Mouse (Mus musculus) megakaryocyte-erythroid progenitor cell, adult 5-6 weeks (primary cell): ENCODE measurements around the gene Per1. TPM values are rescaled to one million over a fixed set of nuclear protein-coding genes. Genes with fewer than 3 reads are reported as not detected.

Source experiments
- ATAC-seq: replicated peaks from 2 replicates; pipeline ENCODE4 v1.8.0; 2016; ENCODE audit warnings: mild to moderate bottlenecking, inconsistent platforms; ENCODE audit not compliant: severe bottlenecking, poor library complexity, low FRiP score, low TSS enrichment
- total RNA-seq, 2 experiments: library from RNA; stranded (forward) in 1 of 2; stranded (reverse) in 1 of 2; fragments of 200-1000, 215-1000 nt in 1 of 2; fragments of >200 nt in 1 of 2; fragmentation: Nextera tagmentation in 1 of 2; gene quantifications; 2 replicates each; pipeline ENCODE4 v1.2.3; 2014 to 2017

The Per1 gene
- total RNA-seq (2014; fragmentation: Nextera tagmentation) (11.3 and 17.6 TPM in 2 replicates), total RNA-seq (2017) (4.7 and 12.5 TPM in 2 replicates)

- peak; percentile 68 for ATAC-seq
These were observed at the start of gene Per1 for GRCm38 (mm10) chr11:69094697-69095429. Per1 (plus strand) TSS chr11:69095217.

- peak; percentile 88 for ATAC-seq
These were observed 49.3 kb upstream of the Per1 start, which contains the start of gene Aurkb for GRCm38 (mm10) chr11:69045531-69046394. Aurkb (plus strand) TSS chr11:69045647.

GRCm38 (mm10) chr11:69046395-69046774 lies 48.6 kb upstream of the Per1 start:
- no peak for ATAC-seq

GRCm38 (mm10) chr11:69047592-69047991 lies 47.4 kb upstream of the Per1 start:
- ATAC-seq, result no peak

GRCm38 (mm10) chr11:69048151-69048550 lies 46.9 kb upstream of the Per1 start:
- ATAC-seq, result no peak

GRCm38 (mm10) chr11:69050748-69051147 lies 44.3 kb upstream of the Per1 start:
- no peak for ATAC-seq

- no peak for ATAC-seq
These were observed 43.2 kb upstream of the Per1 start for GRCm38 (mm10) chr11:69051771-69052170.

GRCm38 (mm10) chr11:69052824-69053421 lies 42.1 kb upstream of the Per1 start:
- no peak for ATAC-seq

- no peak for ATAC-seq
These were observed 41.2 kb upstream of the Per1 start for GRCm38 (mm10) chr11:69053848-69054247.

- no peak for ATAC-seq
These were observed 36.8 kb upstream of the Per1 start for GRCm38 (mm10) chr11:69058265-69058664.

- ATAC-seq, result no peak
These were observed 36.2 kb upstream of the Per1 start for GRCm38 (mm10) chr11:69058729-69059356.

- ATAC-seq, result peak; percentile 86
These were observed 35.6 kb upstream of the Per1 start, which contains the start of gene Borcs6 for GRCm38 (mm10) chr11:69059357-69059974. Borcs6 (plus strand) TSS chr11:69059717.

- no peak for ATAC-seq
These were observed 35.0 kb upstream of the Per1 start for GRCm38 (mm10) chr11:69059975-69060411.

GRCm38 (mm10) chr11:69060448-69061254 lies 34.4 kb upstream of the Per1 start:
- no peak for ATAC-seq

- no peak for ATAC-seq
These were observed 33.6 kb upstream of the Per1 start for GRCm38 (mm10) chr11:69061255-69061912.

- ATAC-seq, result peak; percentile 36
These were observed 32.7 kb upstream of the Per1 start for GRCm38 (mm10) chr11:69062194-69062760.

GRCm38 (mm10) chr11:69062761-69063224 lies 32.2 kb upstream of the Per1 start:
- peak; percentile 28 for ATAC-seq
